Mouse (Mus musculus): Measurements from ENCODE around the gene Wnt7a. TPM values are rescaled to one million over a fixed set of nuclear protein-coding genes. Genes with fewer than 3 reads are reported as not detected.

Wnt7a gene
- polyA plus RNA-seq (2015; fragmentation: Illumina TruSeq; extraction: RNeasy Lipid Tissue Mini Kit (QIAGEN cat#74804); ENCODE audit: insufficient read depth, low replicate concordance), result 0.50 TPM

GRCm38 (mm10) chr6:91410961-91411368, at the start of gene Wnt7a:
Gene Wnt7a, minus strand, starts transcription at chr6:91411363.

Other genes starting within 250 kb of the Wnt7a start
- 3.2 TPM for gene Fbln2, start 198.9 kb downstream of the Wnt7a start, polyA plus RNA-seq (2015; fragmentation: Illumina TruSeq; extraction: RNeasy Lipid Tissue Mini Kit (QIAGEN cat#74804); ENCODE audit: insufficient read depth, low replicate concordance)
- 8.9 TPM for gene Chchd4, start 62.2 kb upstream of the Wnt7a start, polyA plus RNA-seq (2015; fragmentation: Illumina TruSeq; extraction: RNeasy Lipid Tissue Mini Kit (QIAGEN cat#74804); ENCODE audit: insufficient read depth, low replicate concordance)
- 29.4 TPM for gene Tmem43, start 62.3 kb upstream of the Wnt7a start, polyA plus RNA-seq (2015; fragmentation: Illumina TruSeq; extraction: RNeasy Lipid Tissue Mini Kit (QIAGEN cat#74804); ENCODE audit: insufficient read depth, low replicate concordance)
- gene Xpc, start 104.5 kb upstream of the Wnt7a start, polyA plus RNA-seq (2015; fragmentation: Illumina TruSeq; extraction: RNeasy Lipid Tissue Mini Kit (QIAGEN cat#74804); ENCODE audit: insufficient read depth, low replicate concordance), result 14.7 TPM
- gene Lsm3, start 104.6 kb upstream of the Wnt7a start, polyA plus RNA-seq (2015; fragmentation: Illumina TruSeq; extraction: RNeasy Lipid Tissue Mini Kit (QIAGEN cat#74804); ENCODE audit: insufficient read depth, low replicate concordance), result 132 TPM

Data from spleen, adult 10 weeks (tissue).